Mouse (Mus musculus) limb, embryonic 14.5 days (tissue): ENCODE results near the gene Bmp4. TPM values are rescaled to one million over a fixed set of nuclear protein-coding genes. Genes with fewer than 3 reads are reported as not detected.

Experiments used
- ATAC-seq: fragments of 200-750 bp; cut with Nextera tagmentation; 2 replicates; pipeline ENCODE4 v1.8.0; 2017; ENCODE audit warnings: low read depth, moderate number of reproducible peaks, moderate TSS enrichment; ENCODE audit not compliant: low FRiP score
- DNase-seq: peaks from one replicate; pipeline ENCODE4 v3.0.0-alpha.2; 2015; ENCODE audit warnings: low spot score
- H3K27ac ChIP-seq: fragments of 300-500 bp; sonication (generic); replicated peaks from 2 replicates; pipeline ENCODE4 v1.5.1; 2014; ENCODE audit warnings: low read depth, mild to moderate bottlenecking, low read length, moderate library complexity, mixed read lengths
- H3K27me3 ChIP-seq: fragments of 300-500 bp; sonication (generic); 2 replicates; pipeline ENCODE4 v1.6.1; 2014; ENCODE audit warnings: low read length, mixed read lengths; ENCODE audit not compliant: control insufficient read depth, insufficient read depth
- H3K36me3 ChIP-seq: fragments of 300-500 bp; sonication (generic); 2 replicates; pipeline ENCODE4 v1.6.1; 2014; ENCODE audit warnings: mild to moderate bottlenecking, low read length, moderate library complexity, mixed read lengths; ENCODE audit not compliant: control insufficient read depth, insufficient read depth
- H3K4me1 ChIP-seq: fragments of 300-500 bp; sonication (generic); 2 replicates; pipeline ENCODE4 v1.6.1; 2014; ENCODE audit warnings: antibody characterized with exemption, low read length, mixed read lengths; ENCODE audit not compliant: control insufficient read depth, insufficient read depth
- H3K4me2 ChIP-seq: fragments of 300-500 bp; sonication (generic); replicated peaks from 2 replicates; pipeline ENCODE4 v1.6.1; 2014; ENCODE audit warnings: low read depth, mild to moderate bottlenecking, low read length, moderate library complexity; ENCODE audit not compliant: severe bottlenecking
- H3K4me3 ChIP-seq: fragments of 300-500 bp; sonication (generic); replicated peaks from 2 replicates; pipeline ENCODE4 v1.5.1; 2014; ENCODE audit warnings: low read length
- H3K9ac ChIP-seq: fragments of 300-500 bp; sonication (generic); 2 replicates; pipeline ENCODE4 v1.6.1; 2014; ENCODE audit warnings: mild to moderate bottlenecking, low read depth, low read length, moderate library complexity; ENCODE audit not compliant: severe bottlenecking
- H3K9me3 ChIP-seq: fragments of 300-500 bp; sonication (generic); 2 replicates; pipeline ENCODE4 v1.6.1; 2016; ENCODE audit warnings: low read length; ENCODE audit not compliant: control insufficient read depth
- POLR2A ChIP-seq: fragments of 200-500 bp; IDR thresholded peaks from 2 replicates; pipeline ENCODE4 v1.8.0; 2012; ENCODE audit warnings: inconsistent platforms, mild to moderate bottlenecking, moderate library complexity, borderline replicate concordance; ENCODE audit not compliant: insufficient read depth, insufficient read length; ENCODE audit errors: extremely low read depth
- whole genome bisulfite sequencing: fragments of 180-500 bp; shearing (Covaris S2); extraction: QIAGEN DNeasy Blood & Tissue Kit; methylation state at CpG from one replicate; pipeline ENCODE4 v1.1.7; 2014; 5-methylcytosine and 5-hydroxymethylcytosine counted together
- polyA plus RNA-seq, 2 experiments: library from polyadenylated mRNA; depleted of rRNA in 1 of 2; stranded (reverse) in 1 of 2; unstranded in 1 of 2; fragments of >200 nt; fragmentation: Nextera tagmentation in 1 of 2; extraction: Ambion mirVana in 1 of 2; gene quantifications; 2 replicates each; pipeline versions ENCODE4 v1.2.1 to v1.2.3; 2012 to 2014

The Bmp4 gene
- polyA plus RNA-seq (2012; rRNA removed) (53.4 and 70.0 TPM in 2 replicates), polyA plus RNA-seq (2014; fragmentation: Nextera tagmentation; extraction: Ambion mirVana) (20.3 and 23.3 TPM in 2 replicates)

DNA sequence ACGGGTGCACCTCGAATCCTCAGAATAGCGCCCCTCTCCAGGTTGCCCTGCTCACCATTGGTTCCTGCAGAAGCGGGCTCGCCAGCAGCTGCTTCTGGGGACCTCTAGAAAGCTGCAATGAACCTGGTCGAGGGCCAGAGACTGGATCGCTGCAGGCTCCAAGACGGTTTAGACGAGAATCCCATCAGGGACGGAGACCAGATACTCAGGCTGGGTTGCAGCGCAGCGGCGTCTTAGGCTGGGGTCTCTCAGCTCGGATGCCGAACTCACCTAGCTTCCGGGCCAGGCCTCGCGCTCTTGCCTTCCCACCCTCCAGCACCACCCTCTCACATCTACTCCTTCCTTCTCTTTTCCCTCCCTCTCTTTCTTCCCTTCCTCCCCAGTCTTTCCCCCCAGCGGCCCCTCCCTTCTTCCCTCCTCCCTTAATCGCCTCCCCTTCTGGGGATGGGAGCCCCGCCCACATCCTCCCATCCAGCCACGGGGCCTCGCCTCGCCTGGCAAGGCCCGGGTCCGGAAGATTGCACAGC, at the start of gene Bmp4:
Gene Bmp4 (minus strand): TSS at position 421 of the 527 bp plus-strand sequence.
- peak; percentile 31; the same call in 1 of the 2 replicates for ATAC-seq
- peak; percentile 50 for DNase-seq
- 0 out of 2 replicates have a peak, but pooled peaks have one; percentile 17 for TF ChIP-seq POLR2A
- Histone ChIP-seq H3K4me1 (peaks cover 9% of the 10 kb centered on the region; the same call in 1 of the 2 replicates), H3K4me2 (peak within 1 kb of the TSS; percentile 75), H3K27me3 (peaks cover 14% of the 10 kb centered on the region; the same call in 1 of the 2 replicates), H3K9me3 (no peaks in the 10 kb centered on the region), H3K9ac (peak within 1 kb of the TSS; percentile 48), H3K36me3 (no peaks in the 10 kb centered on the region), H3K27ac (peak within 1 kb of the TSS; percentile 10; the same call in 1 of the 2 replicates), H3K4me3 (peak within 1 kb of the TSS; percentile 60)
- under 1% methylated on average over 26 of the region's 26 CpGs for WGBS

GRCm38 (mm10) chr14:46439461-46440048, 49.1 kb upstream of the Bmp4 start:
- Histone ChIP-seq H3K27me3 (no peaks in the 10 kb centered on the region), H3K4me3 (no peak overlapping the region), H3K4me2 (no peak overlapping the region), H3K36me3 (no peaks in the 10 kb centered on the region), H3K9me3 (no peaks in the 10 kb centered on the region), H3K4me1 (peaks cover 13% of the 10 kb centered on the region), H3K27ac (no peak overlapping the region), H3K9ac (no peak overlapping the region)
- DNase-seq, result no peak
- no peak for ATAC-seq
- no peak for TF ChIP-seq POLR2A
- WGBS, result 68% methylated on average over 5 of the region's 5 CpGs

GRCm38 (mm10) chr14:46436471-46437090, 46.1 kb upstream of the Bmp4 start:
- 2% methylated on average over 9 of the region's 9 CpGs for WGBS
- H3K27ac ChIP-seq, result peak overlapping the region; percentile 52
- no peak for TF ChIP-seq POLR2A
- 0 out of 2 replicates have a peak overlapping the region, but pooled peaks have one; percentile 5 for H3K4me3 ChIP-seq
- H3K27me3 ChIP-seq, result no peaks in the 10 kb centered on the region
- no peak overlapping the region for H3K9ac ChIP-seq
- peak overlapping the region; percentile 28; the same call in 1 of the 2 replicates for H3K4me2 ChIP-seq
- peaks cover 13% of the 10 kb centered on the region for H3K4me1 ChIP-seq
- no peaks in the 10 kb centered on the region for H3K9me3 ChIP-seq
- ATAC-seq (peak; percentile 81; the same call in 1 of the 2 replicates), DNase-seq (peak; percentile 66)
- no peaks in the 10 kb centered on the region for H3K36me3 ChIP-seq

DNA sequence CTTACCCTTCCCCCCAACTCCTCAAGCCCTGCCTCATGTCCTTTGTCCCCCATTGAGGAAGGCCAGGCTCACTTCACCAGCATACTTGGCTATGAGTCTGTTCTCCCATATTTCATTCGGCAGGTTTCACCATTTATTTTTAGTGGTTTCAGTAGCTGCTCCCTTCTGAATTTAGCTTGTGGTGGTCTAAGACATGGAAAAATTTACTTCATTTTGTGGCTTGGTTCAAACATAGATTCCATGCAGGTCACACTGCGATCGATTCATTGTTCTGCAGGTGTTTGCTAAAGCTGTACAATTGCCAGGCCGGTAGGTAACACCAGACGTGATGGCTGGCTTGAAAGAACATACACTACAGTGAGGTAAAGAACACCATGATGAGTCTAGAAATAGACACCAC, 39.8 kb upstream of the Bmp4 start:
- no peak overlapping the region for H3K4me3 ChIP-seq
- ATAC-seq (no peak), DNase-seq (no peak)
- H3K9me3 ChIP-seq, result no peaks in the 10 kb centered on the region
- H3K9ac ChIP-seq, result no peak overlapping the region
- H3K27me3 ChIP-seq, result no peaks in the 10 kb centered on the region
- no peaks in the 10 kb centered on the region for H3K4me1 ChIP-seq
- H3K36me3 ChIP-seq, result no peaks in the 10 kb centered on the region
- 79% methylated on average over 5 of the region's 5 CpGs for WGBS
- no peak for TF ChIP-seq POLR2A
- no peak overlapping the region for H3K4me2 ChIP-seq
- no peak overlapping the region for H3K27ac ChIP-seq

DNA sequence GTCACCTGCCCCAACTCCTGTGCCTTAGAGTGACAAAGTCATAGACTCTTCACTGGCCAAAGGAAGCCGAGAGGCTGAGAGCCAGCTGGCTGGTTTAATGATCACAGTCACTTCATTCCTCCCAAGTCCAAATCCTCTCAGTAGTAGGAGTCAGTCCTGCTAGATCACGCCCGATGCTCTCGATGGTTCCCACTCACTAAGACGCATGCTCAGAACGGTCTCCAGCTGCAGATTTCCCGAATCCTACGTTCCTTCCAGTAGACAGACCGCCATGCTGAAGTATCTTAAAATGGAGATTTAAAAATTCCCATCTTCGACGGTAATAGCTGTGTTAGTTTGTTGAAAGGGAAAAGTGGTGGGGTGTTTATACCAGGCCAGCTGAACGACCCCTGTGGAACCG, 36.8 kb upstream of the Bmp4 start:
- no peak for TF ChIP-seq POLR2A
- no peak overlapping the region for H3K4me2 ChIP-seq
- WGBS, result 91% methylated on average over 13 of the region's 13 CpGs
- no peaks in the 10 kb centered on the region for H3K36me3 ChIP-seq
- H3K4me3 ChIP-seq, result no peak overlapping the region
- no peaks in the 10 kb centered on the region for H3K27me3 ChIP-seq
- no peak overlapping the region for H3K27ac ChIP-seq
- no peaks in the 10 kb centered on the region for H3K9me3 ChIP-seq
- no peak for ATAC-seq
- DNase-seq, result no peak
- no peaks in the 10 kb centered on the region for H3K4me1 ChIP-seq
- no peak overlapping the region for H3K9ac ChIP-seq
